Mouse (Mus musculus) embryonic fibroblast, embryonic 13.5 days (primary cell): ENCODE data around the gene Lhx5. TPM values are rescaled to one million over a fixed set of nuclear protein-coding genes. Genes with fewer than 3 reads are reported as not detected.
A peak's percentile ranks its signal among the peaks of the same experiment; 100 is the strongest.

Source experiments
- H3K27ac ChIP-seq: 2 replicates; pipeline ENCODE4 v1.5.1; 2012; ENCODE audit warnings: low read length, control low read depth, inconsistent platforms; ENCODE audit not compliant: insufficient read depth
- H3K4me1 ChIP-seq: 2 replicates; pipeline ENCODE4 v1.6.1; 2011; ENCODE audit warnings: low read length; ENCODE audit not compliant: control insufficient read depth, insufficient read depth
- H3K4me3 ChIP-seq: 2 replicates; pipeline ENCODE4 v1.5.1; 2011; ENCODE audit warnings: mild to moderate bottlenecking, control low read depth, low read length; ENCODE audit not compliant: insufficient read depth
- CTCF ChIP-seq: IDR thresholded peaks from 2 replicates; pipeline ENCODE4 v1.5.1; 2011; ENCODE audit warnings: mild to moderate bottlenecking, control low read depth, low read length, moderate library complexity, borderline replicate concordance; ENCODE audit not compliant: insufficient read depth
- POLR2A ChIP-seq: IDR thresholded peaks from 2 replicates; pipeline ENCODE4 v1.6.1; 2011; ENCODE audit warnings: low read depth, mild to moderate bottlenecking, control low read depth, low read length, moderate library complexity
- polyA plus RNA-seq: library from polyadenylated mRNA; stranded (reverse); fragments of >200 nt; gene quantifications from 2 replicates; pipeline ENCODE4 v1.2.4, GENCODE M21; 2011; ENCODE audit warnings: low read depth; ENCODE audit not compliant: missing spikeins, insufficient read length

The Lhx5 gene
- polyA plus RNA-seq, 1 experiment, result not detected

GRCm38 (mm10) chr5:120429692-120430091, 1.8 kb upstream of the Lhx5 start:
- TF ChIP-seq POLR2A (no peak), CTCF (no peak)
- Histone ChIP-seq H3K4me1 (no peaks in the 10 kb centered on the region), H3K4me3 (no peak overlapping the region), H3K27ac (no peak overlapping the region)

DNA sequence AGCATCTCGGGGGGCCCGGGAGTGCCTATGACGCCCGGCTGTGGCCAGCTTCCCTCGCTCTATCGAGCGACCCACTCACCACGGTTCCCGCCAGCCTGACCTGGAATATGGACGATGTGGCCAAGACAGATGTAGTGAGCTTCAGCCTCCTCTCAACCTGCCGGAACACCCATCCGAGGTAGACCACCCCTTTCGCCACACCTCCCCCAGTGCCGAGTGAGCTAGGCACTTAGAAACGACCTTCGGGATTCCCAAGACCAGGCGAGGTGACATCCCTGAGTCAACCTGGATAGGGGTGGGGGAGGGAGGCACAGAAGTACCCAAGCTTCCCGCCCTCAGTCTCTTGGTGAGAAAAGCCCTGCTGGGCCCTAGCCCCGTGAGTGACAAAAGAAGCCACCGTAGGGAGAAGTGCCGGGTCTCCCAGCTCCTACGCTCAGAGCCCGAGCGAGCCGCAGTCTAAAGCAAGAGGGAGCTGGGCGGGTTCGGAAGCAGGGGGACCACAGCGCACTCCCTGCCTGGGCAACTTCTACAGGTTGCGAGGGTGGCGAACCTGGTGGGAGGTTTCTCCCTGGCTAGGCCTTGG, 407 bp upstream of the Lhx5 start:
- H3K27ac ChIP-seq, result no peak overlapping the region
- H3K4me1 ChIP-seq, result no peaks in the 10 kb centered on the region
- H3K4me3 ChIP-seq, result no peak overlapping the region
- no peak for TF ChIP-seq CTCF
- TF ChIP-seq POLR2A, result no peak

GRCm38 (mm10) chr5:120432486-120433015, 1.1 kb downstream of the Lhx5 start:
- Histone ChIP-seq H3K27ac (no peak overlapping the region), H3K4me1 (no peaks in the 10 kb centered on the region), H3K4me3 (no peak overlapping the region)
- TF ChIP-seq POLR2A (no peak), CTCF (no peak)

- H3K4me3 ChIP-seq, result no peak overlapping the region
Measured at GRCm38 (mm10) chr5:120433135-120433760, 1.7 kb downstream of the Lhx5 start.

GRCm38 (mm10) chr5:120434231-120434735, 2.8 kb downstream of the Lhx5 start:
- no peak overlapping the region for H3K27ac ChIP-seq
- no peaks in the 10 kb centered on the region for H3K4me1 ChIP-seq
- TF ChIP-seq POLR2A (no peak), CTCF (no peak)
- no peak overlapping the region for H3K4me3 ChIP-seq

More at GRCm38 (mm10) chr5:120433135-120433760, 1.7 kb downstream of the Lhx5 start:
- Histone ChIP-seq H3K27ac (no peak overlapping the region), H3K4me1 (no peaks in the 10 kb centered on the region)
- TF ChIP-seq CTCF, result no peak
- TF ChIP-seq POLR2A, result no peak

DNA sequence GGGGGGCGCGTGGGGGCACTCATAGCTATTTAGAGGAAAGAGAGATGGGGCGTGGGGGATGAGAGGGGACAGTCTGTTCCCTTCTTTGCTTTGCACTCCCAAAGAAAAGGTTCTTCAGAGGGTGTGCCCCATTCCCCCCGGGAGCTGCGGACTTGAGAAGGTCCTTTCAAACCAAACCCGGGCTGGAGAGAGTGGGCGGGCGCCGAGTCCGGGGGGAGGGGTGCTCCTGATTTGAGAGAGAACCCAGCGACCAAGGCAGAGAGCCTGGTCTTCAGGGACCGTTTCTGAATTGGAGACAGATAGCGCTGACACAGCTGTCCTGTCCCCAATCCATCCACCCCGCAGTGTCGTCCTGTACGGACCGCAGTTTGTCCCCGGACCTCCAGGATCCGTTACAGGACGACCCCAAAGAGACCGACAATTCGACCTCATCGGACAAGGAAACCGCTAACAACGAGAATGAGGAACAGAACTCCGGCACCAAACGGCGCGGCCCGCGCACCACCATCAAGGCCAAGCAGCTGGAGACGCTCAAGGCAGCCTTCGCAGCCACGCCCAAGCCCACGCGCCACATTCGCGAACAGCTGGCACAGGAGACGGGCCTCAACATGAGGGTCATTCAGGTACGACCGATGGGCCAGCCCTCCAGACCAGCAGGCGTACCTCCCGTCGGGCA, 3.6 kb downstream of the Lhx5 start:
- Histone ChIP-seq H3K4me3 (no peak overlapping the region), H3K4me1 (no peaks in the 10 kb centered on the region), H3K27ac (no peak overlapping the region)
- TF ChIP-seq POLR2A, result no peak
- no peak for TF ChIP-seq CTCF

- no peak overlapping the region for H3K27ac ChIP-seq
- peak overlapping the region; percentile 34 for H3K4me3 ChIP-seq
- no peaks in the 10 kb centered on the region for H3K4me1 ChIP-seq
- no peak for TF ChIP-seq CTCF
- no peak for TF ChIP-seq POLR2A
Measured at GRCm38 (mm10) chr5:120435731-120436501, 4.4 kb downstream of the Lhx5 start.

GRCm38 (mm10) chr5:120436885-120437495, 5.5 kb downstream of the Lhx5 start:
- H3K4me1 ChIP-seq, result no peaks in the 10 kb centered on the region
- H3K27ac ChIP-seq, result no peak overlapping the region
- TF ChIP-seq POLR2A (no peak), CTCF (no peak)
- H3K4me3 ChIP-seq, result no peak overlapping the region

DNA sequence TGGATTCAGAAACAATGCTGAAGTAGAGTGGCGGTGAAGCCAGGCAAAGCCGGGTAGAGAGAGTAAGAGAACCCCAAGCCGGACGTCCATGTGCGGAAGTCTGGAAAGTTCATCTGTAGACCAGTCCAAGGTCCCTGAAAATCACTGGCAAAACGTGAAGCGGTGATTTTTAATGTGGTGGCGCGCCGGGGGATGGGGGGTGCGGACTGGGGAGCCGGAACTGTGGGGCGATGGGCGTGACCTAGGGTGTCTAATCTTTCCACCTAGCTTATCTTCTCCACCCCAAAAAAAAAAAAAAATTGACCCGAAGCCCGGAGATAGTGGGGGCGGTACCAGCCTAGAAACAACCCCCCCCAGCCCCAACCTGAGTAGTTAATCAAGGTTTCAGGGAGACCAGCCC, 6.0 kb downstream of the Lhx5 start:
- TF ChIP-seq CTCF (no peak), POLR2A (no peak)
- Histone ChIP-seq H3K4me3 (no peak overlapping the region), H3K4me1 (no peaks in the 10 kb centered on the region), H3K27ac (no peak overlapping the region)
